Mouse (Mus musculus) stomach, postnatal 0 days (tissue): ENCODE measurements around the gene Prpf4.

Experiments
- CTCF ChIP-seq: IDR thresholded peaks from 2 replicates; pipeline ENCODE4 v1.5.1; 2016; ENCODE audit warnings: antibody characterized with exemption, low read depth, mild to moderate bottlenecking, moderate library complexity
- EP300 ChIP-seq: optimal IDR thresholded peaks from 2 replicates; pipeline ENCODE3; 2016; ENCODE audit warnings: antibody characterized with exemption

DNA sequence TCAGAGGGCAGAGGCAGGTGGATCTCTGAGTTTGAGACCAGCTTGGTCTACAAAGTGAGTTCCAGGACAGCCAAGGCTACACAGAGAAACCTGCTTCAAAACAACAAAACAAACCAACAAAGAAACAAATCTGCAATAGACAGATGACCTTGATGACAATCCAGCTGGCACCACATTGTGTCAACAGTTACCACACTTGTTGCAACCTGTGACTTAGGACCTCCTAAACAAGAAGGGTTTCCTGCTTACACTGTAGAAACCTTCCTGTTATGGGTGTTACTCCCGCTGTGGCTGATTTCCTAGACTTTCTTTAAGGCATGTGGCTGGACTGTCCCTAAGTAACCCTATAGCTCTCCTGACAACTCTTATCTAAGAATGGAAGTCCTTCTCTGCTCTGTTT, 12.8 kb upstream of the Prpf4 start:
- TF ChIP-seq CTCF: no peak
- no peak for TF ChIP-seq EP300
